Mouse (Mus musculus) small intestine, adult 2 months (tissue): ENCODE data around the gene Cerk. TPM values are rescaled to one million over a fixed set of nuclear protein-coding genes. Genes with fewer than 3 reads are reported as not detected.

Experiments
- H3K27ac ChIP-seq: fragments of 200-500 bp; 2 replicates; pipeline ENCODE4 v1.5.1; 2012; ENCODE audit warnings: low read depth, low read length, control low read depth, inconsistent platforms; ENCODE audit not compliant: insufficient read depth
- H3K27me3 ChIP-seq: fragments of 200-500 bp; 2 replicates; pipeline ENCODE4 v1.6.1; 2012; ENCODE audit warnings: mild to moderate bottlenecking, moderate library complexity, low read length, inconsistent platforms; ENCODE audit not compliant: control insufficient read depth, insufficient read depth
- H3K36me3 ChIP-seq: fragments of 200-500 bp; 2 replicates; pipeline ENCODE4 v1.6.1; 2012; ENCODE audit warnings: mild to moderate bottlenecking, low read length, control low read depth, inconsistent platforms; ENCODE audit not compliant: control insufficient read depth, insufficient read depth
- H3K4me1 ChIP-seq: fragments of 200-500 bp; 2 replicates; pipeline ENCODE4 v1.6.1; 2012; ENCODE audit warnings: low read length, inconsistent platforms, mixed read lengths; ENCODE audit not compliant: control insufficient read depth, insufficient read depth, insufficient read length
- H3K4me3 ChIP-seq: fragments of 200-500 bp; 2 replicates; pipeline ENCODE4 v1.5.1; 2012; ENCODE audit warnings: low read depth, mild to moderate bottlenecking, control low read depth, inconsistent platforms, low read length, moderate library complexity
- CTCF ChIP-seq: fragments of 200-500 bp; IDR thresholded peaks from 2 replicates; pipeline ENCODE4 v1.5.1; 2012; ENCODE audit warnings: low read depth, mild to moderate bottlenecking, control low read depth, inconsistent platforms, low read length, moderate library complexity, mixed read lengths; ENCODE audit not compliant: insufficient replicate concordance, insufficient read length; ENCODE audit errors: extremely low read depth
- POLR2A ChIP-seq: fragments of 200-500 bp; IDR thresholded peaks from 2 replicates; pipeline ENCODE4 v1.6.1; 2012; ENCODE audit warnings: low read depth, mild to moderate bottlenecking, control low read depth, inconsistent platforms, low read length, moderate library complexity
- whole genome bisulfite sequencing: fragments of 180-500 bp; shearing (Covaris S2); methylation state at CpG from one replicate; pipeline ENCODE4 v1.1.7; 2018; 5-methylcytosine and 5-hydroxymethylcytosine counted together
- polyA plus RNA-seq: library from polyadenylated mRNA; depleted of rRNA; stranded (reverse); fragments of >200 nt; gene quantifications from 2 replicates; pipeline ENCODE4 v1.2.3, GENCODE M21; 2012

The Cerk gene
- polyA plus RNA-seq, 1 experiment = 47.8 TPM

- 84% methylated on average over 5 of the region's 5 CpGs for WGBS
- Histone ChIP-seq H3K27ac (no peak overlapping the region), H3K27me3 (no peaks in the 10 kb centered on the region), H3K4me3 (no peak overlapping the region), H3K36me3 (peaks cover 41% of the 10 kb centered on the region), H3K4me1 (peaks cover 12% of the 10 kb centered on the region; the same call in 1 of the 2 replicates)
- no peak for TF ChIP-seq POLR2A
- TF ChIP-seq CTCF = no peak
Observed at GRCm38 (mm10) chr15:86156492-86156891, 29.4 kb downstream of the Cerk start.

- Histone ChIP-seq H3K4me1 (no peaks in the 10 kb centered on the region), H3K27me3 (no peaks in the 10 kb centered on the region), H3K4me3 (no peak overlapping the region), H3K36me3 (peaks cover 60% of the 10 kb centered on the region), H3K27ac (no peak overlapping the region)
- 94% methylated on average over 12 of the region's 12 CpGs for WGBS
- no peak for TF ChIP-seq POLR2A
- TF ChIP-seq CTCF = no peak
Observed at GRCm38 (mm10) chr15:86153481-86153960, 32.4 kb downstream of the Cerk start.

GRCm38 (mm10) chr15:86150593-86150992 lies 35.3 kb downstream of the Cerk start:
- no peaks in the 10 kb centered on the region for H3K27me3 ChIP-seq
- no peak overlapping the region for H3K27ac ChIP-seq
- TF ChIP-seq POLR2A = no peak
- TF ChIP-seq CTCF = no peak
- no peak overlapping the region for H3K4me3 ChIP-seq
- peaks cover 70% of the 10 kb centered on the region for H3K36me3 ChIP-seq
- no peaks in the 10 kb centered on the region for H3K4me1 ChIP-seq
- WGBS = 89% methylated on average over 4 of the region's 4 CpGs

GRCm38 (mm10) chr15:86146922-86147321 lies 39.0 kb downstream of the Cerk start:
- 92% methylated on average over 8 of the region's 8 CpGs for WGBS
- TF ChIP-seq CTCF (no peak), POLR2A (no peak)
- Histone ChIP-seq H3K4me3 (no peak overlapping the region), H3K36me3 (peaks cover 75% of the 10 kb centered on the region), H3K27ac (no peak overlapping the region), H3K4me1 (no peaks in the 10 kb centered on the region), H3K27me3 (no peaks in the 10 kb centered on the region)

DNA sequence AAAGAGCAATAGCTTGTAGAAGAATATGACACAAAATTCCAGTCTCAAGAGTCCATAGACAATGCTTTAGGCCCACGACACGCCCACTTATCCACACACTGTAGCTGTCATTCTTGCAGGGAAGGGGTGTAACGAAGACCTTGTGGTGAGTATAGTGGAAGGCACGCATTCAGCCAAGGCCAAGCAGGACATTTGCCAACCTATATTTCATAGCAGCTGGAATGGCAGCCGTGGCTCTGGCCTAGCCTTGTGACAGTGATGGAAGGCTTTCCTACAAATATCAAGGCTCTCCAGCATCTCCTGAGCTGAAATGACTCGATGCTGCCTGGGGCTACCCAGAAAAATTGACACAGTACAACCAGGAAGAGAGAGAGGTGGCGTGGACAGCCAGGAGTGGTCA lies 40.9 kb downstream of the Cerk start:
- Histone ChIP-seq H3K36me3 (peaks cover 75% of the 10 kb centered on the region), H3K27ac (no peak overlapping the region), H3K27me3 (no peaks in the 10 kb centered on the region), H3K4me3 (no peak overlapping the region), H3K4me1 (no peaks in the 10 kb centered on the region)
- 81% methylated on average over 7 of the region's 7 CpGs for WGBS
- TF ChIP-seq POLR2A (no peak), CTCF (no peak)

DNA sequence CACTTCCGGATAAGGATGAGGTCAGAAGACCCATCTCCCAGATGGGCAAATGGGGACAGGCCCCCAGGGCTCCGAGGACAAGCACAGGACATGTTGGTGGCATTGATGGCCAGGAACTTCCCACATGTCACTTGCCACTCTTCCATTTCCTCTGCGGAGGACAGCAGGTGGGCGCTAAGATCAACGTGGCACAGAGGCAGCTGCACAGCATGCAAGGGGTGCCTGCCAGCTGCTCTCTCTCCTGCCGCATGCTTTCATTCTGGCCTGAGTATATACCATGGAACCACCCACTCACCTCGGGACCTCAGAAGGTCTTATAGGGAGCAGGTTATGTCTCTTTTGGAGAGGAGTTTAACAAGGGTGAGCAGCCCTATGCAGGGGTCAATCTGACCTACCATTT lies 41.4 kb downstream of the Cerk start:
- TF ChIP-seq POLR2A (no peak), CTCF (no peak)
- H3K4me1 ChIP-seq = no peaks in the 10 kb centered on the region
- H3K27ac ChIP-seq = no peak overlapping the region
- no peaks in the 10 kb centered on the region for H3K27me3 ChIP-seq
- 85% methylated on average over 7 of the region's 7 CpGs for WGBS
- H3K4me3 ChIP-seq = no peak overlapping the region
- H3K36me3 ChIP-seq = peaks cover 74% of the 10 kb centered on the region

DNA sequence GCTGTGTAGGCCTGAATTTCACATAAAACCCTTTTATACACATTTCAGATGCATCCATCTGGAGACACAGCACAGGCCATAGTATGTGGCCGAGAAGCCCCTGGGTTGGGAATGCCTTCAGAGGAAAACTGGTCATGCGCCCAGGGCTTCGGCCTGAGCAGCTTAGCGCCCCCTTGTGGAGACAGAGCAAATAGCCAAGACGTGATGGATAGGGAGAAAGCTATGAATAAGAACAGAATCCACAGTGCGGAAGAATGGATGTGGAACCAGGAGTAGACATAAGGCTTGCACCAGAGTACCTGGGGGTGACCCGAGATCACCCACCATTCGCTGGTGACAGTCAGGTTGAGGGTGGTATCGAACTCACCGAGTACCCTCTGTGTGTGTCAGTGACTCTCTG lies 45.6 kb downstream of the Cerk start:
- Histone ChIP-seq H3K27me3 (no peaks in the 10 kb centered on the region), H3K36me3 (peaks cover 54% of the 10 kb centered on the region), H3K4me3 (no peak overlapping the region), H3K4me1 (no peaks in the 10 kb centered on the region), H3K27ac (no peak overlapping the region)
- TF ChIP-seq CTCF (peak; percentile 82; the same call in 1 of the 2 replicates), POLR2A (no peak)
- 43% methylated on average over 10 of the region's 10 CpGs for whole genome bisulfite sequencing
